Mouse (Mus musculus): Measurements from ENCODE around the gene Eef1akmt3. TPM values are rescaled to one million over a fixed set of nuclear protein-coding genes. Genes with fewer than 3 reads are reported as not detected.

Eef1akmt3 gene
- 0.13 and 1.5 TPM in 2 replicates for polyA plus RNA-seq (2012; rRNA removed; ENCODE audit: low replicate concordance)

GRCm38 (mm10) chr10:127041274-127041766, at the start of gene Eef1akmt3, which contains the start of gene Mettl1:
Eef1akmt3 (minus strand) TSS chr10:127041513.
Mettl1 (plus strand) TSS chr10:127041414.

DNA sequence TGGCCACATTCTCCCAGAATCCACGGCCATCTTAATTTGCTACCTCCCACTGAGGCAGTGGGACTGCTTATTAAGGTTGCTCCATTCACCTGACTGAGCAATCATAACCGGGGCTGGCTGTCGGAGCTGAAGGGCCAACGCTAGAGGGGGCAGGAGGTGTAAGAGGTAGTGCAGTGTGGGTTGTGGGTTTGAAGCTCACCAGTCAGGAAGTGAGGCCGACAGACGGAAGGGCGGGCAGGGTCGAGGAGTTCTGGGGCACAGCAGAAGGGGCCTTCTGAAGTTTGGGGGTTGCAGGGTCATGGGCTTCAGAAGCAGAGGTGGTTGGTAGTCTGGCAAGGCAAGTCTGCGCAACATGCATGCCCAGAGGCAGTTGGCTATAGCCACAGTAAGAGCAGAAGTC, 33.8 kb upstream of the Eef1akmt3 start, which contains the start of gene Agap2:
Gene Agap2, plus strand, starts transcription at position 205 of the 400 bp plus-strand sequence.

GRCm38 (mm10) chr10:127070190-127071121, 29.1 kb upstream of the Eef1akmt3 start, which contains the start of gene Tspan31:
Tspan31 (minus strand) TSS chr10:127070264.

DNA sequence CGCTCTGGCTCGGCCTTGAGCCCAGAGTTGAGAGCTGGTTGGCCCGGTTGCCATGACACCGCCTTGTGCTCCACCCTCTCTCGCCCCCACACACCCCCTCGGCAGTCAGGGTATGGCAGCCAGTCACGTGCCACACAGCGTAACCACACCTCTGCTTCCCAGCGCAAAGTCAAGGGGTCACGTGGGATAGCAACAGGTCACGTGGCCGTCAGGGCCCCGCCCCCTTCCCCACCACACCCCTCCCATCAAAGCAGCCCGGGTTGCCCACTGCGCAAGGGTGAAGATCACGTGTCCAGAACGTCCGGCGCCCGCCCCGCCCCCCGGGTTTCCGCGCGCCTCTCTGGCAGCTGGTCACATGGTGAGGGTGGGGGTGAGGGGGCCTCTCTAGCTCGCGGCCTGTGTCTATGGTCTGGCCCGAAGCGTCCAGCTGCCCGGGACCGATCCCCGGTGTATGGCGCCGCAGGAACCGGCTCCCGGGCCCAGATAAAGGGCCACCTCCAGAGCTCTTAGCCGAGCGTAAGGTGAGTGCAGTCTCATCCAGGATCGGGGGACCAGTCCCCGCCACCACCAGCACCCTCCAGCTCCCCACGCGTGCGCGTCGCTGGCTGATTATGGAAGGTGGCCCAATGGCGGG, 22.0 kb upstream of the Eef1akmt3 start, which contains the start of gene Cdk4:
Gene Cdk4, plus strand, starts transcription at position 296 of the 634 bp plus-strand sequence.

GRCm38 (mm10) chr10:127059968-127060916, 18.9 kb upstream of the Eef1akmt3 start, which contains the start of gene March9:
March9 (minus strand) TSS chr10:127060184.

DNA sequence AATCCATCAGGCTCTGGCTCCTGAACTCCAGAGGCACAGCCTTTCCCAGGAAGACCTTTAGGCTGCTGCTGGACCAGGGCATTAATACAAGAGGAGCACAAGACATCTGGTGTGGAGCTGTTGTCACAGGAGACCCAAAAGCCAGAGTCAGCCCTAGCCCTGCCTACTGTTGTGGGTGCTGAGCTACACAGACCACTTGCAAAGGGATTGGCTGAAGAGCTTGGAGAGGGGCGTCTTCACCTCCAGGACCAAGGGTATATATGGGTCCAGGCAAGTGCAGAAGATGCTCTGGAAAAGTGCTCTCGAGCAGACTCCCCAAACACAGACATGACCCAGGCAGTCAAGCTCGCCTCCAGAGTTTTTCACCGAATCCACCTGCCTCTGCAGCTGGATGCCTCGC, 6.6 kb upstream of the Eef1akmt3 start, which contains the start of gene Cyp27b1:
Gene Cyp27b1, plus strand, starts transcription at position 297 of the 400 bp plus-strand sequence.

GRCm38 (mm10) chr10:127030336-127031296, 10.7 kb downstream of the Eef1akmt3 start, which contains the start of gene Tsfm:
Tsfm (minus strand) TSS chr10:127030840.

GRCm38 (mm10) chr10:127000529-127000928, 40.8 kb downstream of the Eef1akmt3 start, which contains the start of gene Avil:
Avil (plus strand) TSS chr10:127000709.

Other genes with a start within 250 kb of the Eef1akmt3 start
- gene Atp23, start 140.2 kb downstream of the Eef1akmt3 start, polyA plus RNA-seq (2012; rRNA removed; ENCODE audit: low replicate concordance), result 6.4 and 14.2 TPM in 2 replicates
- gene Ctdsp2, start 62.8 kb downstream of the Eef1akmt3 start, polyA plus RNA-seq (2012; rRNA removed; ENCODE audit: low replicate concordance), result 143 and 242 TPM in 2 replicates
- 0.09 and 2.4 TPM in 2 replicates for gene Avil, start 40.8 kb downstream of the Eef1akmt3 start, polyA plus RNA-seq (2012; rRNA removed; ENCODE audit: low replicate concordance)
- gene Tsfm, start 10.7 kb downstream of the Eef1akmt3 start, polyA plus RNA-seq (2012; rRNA removed; ENCODE audit: low replicate concordance), result 43.6 and 44.6 TPM in 2 replicates
- 18.2 and 43.8 TPM in 2 replicates for gene Mettl1, start 99 bp downstream of the Eef1akmt3 start, polyA plus RNA-seq (2012; rRNA removed; ENCODE audit: low replicate concordance)
- 0.37 and 0.60 TPM in 2 replicates for gene Cyp27b1, start 6.7 kb upstream of the Eef1akmt3 start, polyA plus RNA-seq (2012; rRNA removed; ENCODE audit: low replicate concordance)
- 1.2 and 10.2 TPM in 2 replicates for gene March9, start 18.7 kb upstream of the Eef1akmt3 start, polyA plus RNA-seq (2012; rRNA removed; ENCODE audit: low replicate concordance)
- gene Cdk4, start 22.0 kb upstream of the Eef1akmt3 start, polyA plus RNA-seq (2012; rRNA removed; ENCODE audit: low replicate concordance), result 148 and 541 TPM in 2 replicates
- gene Tspan31, start 28.8 kb upstream of the Eef1akmt3 start, polyA plus RNA-seq (2012; rRNA removed; ENCODE audit: low replicate concordance), result 121 and 174 TPM in 2 replicates
- 4.8 and 25.1 TPM in 2 replicates for gene Agap2, start 33.8 kb upstream of the Eef1akmt3 start, polyA plus RNA-seq (2012; rRNA removed; ENCODE audit: low replicate concordance)
- 95.7 and 99.4 TPM in 2 replicates for gene Os9, start 79.6 kb upstream of the Eef1akmt3 start, polyA plus RNA-seq (2012; rRNA removed; ENCODE audit: low replicate concordance)
- 9.0 and 26.1 TPM in 2 replicates for gene B4galnt1, start 123.7 kb upstream of the Eef1akmt3 start, polyA plus RNA-seq (2012; rRNA removed; ENCODE audit: low replicate concordance)
- gene Slc26a10, start 139.1 kb upstream of the Eef1akmt3 start, polyA plus RNA-seq (2012; rRNA removed; ENCODE audit: low replicate concordance), result 2.3 and 4.2 TPM in 2 replicates
- gene Arhgef25, start 148.6 kb upstream of the Eef1akmt3 start, polyA plus RNA-seq (2012; rRNA removed; ENCODE audit: low replicate concordance), result 29.9 and 129 TPM in 2 replicates
- gene Dtx3, start 154.2 kb upstream of the Eef1akmt3 start, polyA plus RNA-seq (2012; rRNA removed; ENCODE audit: low replicate concordance), result 173 and 346 TPM in 2 replicates
- gene Pip4k2c, start 170.1 kb upstream of the Eef1akmt3 start, polyA plus RNA-seq (2012; rRNA removed; ENCODE audit: low replicate concordance), result 38.6 and 48.2 TPM in 2 replicates
- gene Kif5a, start 221.8 kb upstream of the Eef1akmt3 start, polyA plus RNA-seq (2012; rRNA removed; ENCODE audit: low replicate concordance), result 3.6 and 7.9 TPM in 2 replicates
- 266 and 298 TPM in 2 replicates for gene Dctn2, start 224.9 kb upstream of the Eef1akmt3 start, polyA plus RNA-seq (2012; rRNA removed; ENCODE audit: low replicate concordance)
- gene Mbd6, start 247.5 kb upstream of the Eef1akmt3 start, polyA plus RNA-seq (2012; rRNA removed; ENCODE audit: low replicate concordance), result 31.4 and 44.7 TPM in 2 replicates

Data from subcutaneous adipose tissue, adult 2 months (tissue).